Mouse (Mus musculus) C2C12 (cell line): ENCODE results near the gene Map9. TPM values are rescaled to one million over a fixed set of nuclear protein-coding genes. Genes with fewer than 3 reads are reported as not detected.

Experiments used
- H3K27me3 ChIP-seq: one replicate; pipeline ENCODE4 v1.6.1; 2011; ENCODE audit not compliant: control insufficient read depth, insufficient read depth, insufficient read length
- H3K36me3 ChIP-seq: one replicate; pipeline ENCODE4 v1.6.1; 2011; ENCODE audit not compliant: control insufficient read depth, insufficient read depth
- H3K4me3 ChIP-seq: one replicate; pipeline ENCODE4 v1.5.1; 2011; ENCODE audit warnings: mild to moderate bottlenecking, control low read depth; ENCODE audit not compliant: poor library complexity, insufficient read depth, severe bottlenecking
- H3K79me2 ChIP-seq: one replicate; pipeline ENCODE4 v1.6.1; 2011; ENCODE audit not compliant: control insufficient read depth, insufficient read depth
- H3K79me3 ChIP-seq: one replicate; pipeline ENCODE4 v1.6.1; 2011; ENCODE audit warnings: low read depth, control low read depth
- H3ac ChIP-seq: one replicate; pipeline ENCODE3; 2011; ENCODE audit warnings: low read depth; ENCODE audit not compliant: control insufficient read depth, insufficient read length
- CEBPB ChIP-seq: IDR thresholded peaks from one replicate; pipeline ENCODE4 v1.6.1; 2011; ENCODE audit warnings: low read depth, mild to moderate bottlenecking, control low read depth, moderate library complexity
- CTCF ChIP-seq: IDR thresholded peaks from one replicate; pipeline ENCODE4 v1.5.1; 2011; ENCODE audit not compliant: control insufficient read depth, insufficient read depth, insufficient read length
- FOSL1 ChIP-seq: IDR thresholded peaks from one replicate; pipeline ENCODE4 v1.8.0; 2011; ENCODE audit warnings: mild to moderate bottlenecking, low read length; ENCODE audit not compliant: poor library complexity, insufficient read depth, severe bottlenecking
- MAX ChIP-seq: IDR thresholded peaks from one replicate; pipeline ENCODE4 v1.6.1; 2011; ENCODE audit warnings: mild to moderate bottlenecking, control low read depth
- MYOD1 ChIP-seq: IDR thresholded peaks from one replicate; pipeline ENCODE4 v1.6.1; 2011; ENCODE audit warnings: low read depth; ENCODE audit not compliant: control insufficient read depth, insufficient read length
- MYOG ChIP-seq: IDR thresholded peaks from one replicate; pipeline ENCODE4 v1.6.1; 2011; ENCODE audit not compliant: control insufficient read depth, insufficient read length; ENCODE audit errors: extremely low read depth
- USF1 ChIP-seq: IDR thresholded peaks from one replicate; pipeline ENCODE4 v1.6.1; 2011; ENCODE audit warnings: low read depth, mild to moderate bottlenecking, control low read depth, moderate library complexity
- polyA plus RNA-seq: library from polyadenylated mRNA; unstranded; fragments of >200 nt; fragmentation: generic; extraction: Trizol; gene quantifications from one replicate; pipeline ENCODE4 v1.2.1, GENCODE M21; 2012; ENCODE audit warnings: missing spikeins

Map9 gene
- polyA plus RNA-seq, 1 experiment: 0.56 TPM

GRCm38 (mm10) chr3:82405830-82406229, 48.0 kb downstream of the Map9 start:
- H3K36me3 ChIP-seq: no peaks in the 10 kb centered on the region
- no peak for TF ChIP-seq MAX
- no peak for TF ChIP-seq CTCF
- TF ChIP-seq MYOG: no peak
- TF ChIP-seq MYOD1: no peak
- TF ChIP-seq FOSL1: no peak
- no peak for TF ChIP-seq CEBPB
- no peak for TF ChIP-seq USF1
- H3ac ChIP-seq: no peak overlapping the region
- no peaks in the 10 kb centered on the region for H3K27me3 ChIP-seq
- H3K79me2 ChIP-seq: no peaks in the 10 kb centered on the region
- no peak overlapping the region for H3K4me3 ChIP-seq
- H3K79me3 ChIP-seq: no peaks in the 10 kb centered on the region

- no peaks in the 10 kb centered on the region for H3K79me3 ChIP-seq
- H3K79me2 ChIP-seq: no peaks in the 10 kb centered on the region
- TF ChIP-seq MYOD1 (no peak), MAX (no peak), USF1 (no peak), CTCF (no peak), CEBPB (no peak), FOSL1 (no peak), MYOG (no peak)
- no peaks in the 10 kb centered on the region for H3K27me3 ChIP-seq
- no peak overlapping the region for H3K4me3 ChIP-seq
- no peak overlapping the region for H3ac ChIP-seq
- H3K36me3 ChIP-seq: no peaks in the 10 kb centered on the region
These were observed 48.5 kb downstream of the Map9 start for GRCm38 (mm10) chr3:82406336-82406735.

- H3K36me3 ChIP-seq: no peaks in the 10 kb centered on the region
- H3ac ChIP-seq: no peak overlapping the region
- no peaks in the 10 kb centered on the region for H3K79me2 ChIP-seq
- H3K4me3 ChIP-seq: no peak overlapping the region
- no peak for TF ChIP-seq MAX
- TF ChIP-seq USF1: no peak
- no peak for TF ChIP-seq MYOG
- no peak for TF ChIP-seq MYOD1
- no peak for TF ChIP-seq CEBPB
- no peak for TF ChIP-seq CTCF
- TF ChIP-seq FOSL1: no peak
- H3K27me3 ChIP-seq: no peaks in the 10 kb centered on the region
- H3K79me3 ChIP-seq: no peaks in the 10 kb centered on the region
These were observed 49.6 kb downstream of the Map9 start for GRCm38 (mm10) chr3:82407432-82407831.

- Histone ChIP-seq H3K4me3 (no peak overlapping the region), H3K79me3 (no peaks in the 10 kb centered on the region), H3K36me3 (no peaks in the 10 kb centered on the region), H3ac (no peak overlapping the region), H3K79me2 (no peaks in the 10 kb centered on the region), H3K27me3 (no peaks in the 10 kb centered on the region)
- TF ChIP-seq FOSL1 (no peak), MAX (no peak), MYOG (no peak), CTCF (no peak), MYOD1 (no peak), USF1 (no peak)
These were observed 54.6 kb downstream of the Map9 start for GRCm38 (mm10) chr3:82412397-82412796.

- Histone ChIP-seq H3ac (no peak overlapping the region), H3K79me2 (no peaks in the 10 kb centered on the region), H3K27me3 (no peaks in the 10 kb centered on the region), H3K79me3 (no peaks in the 10 kb centered on the region), H3K36me3 (no peaks in the 10 kb centered on the region), H3K4me3 (no peak overlapping the region)
- TF ChIP-seq CTCF (no peak), MYOG (no peak), MYOD1 (no peak), MAX (no peak), USF1 (no peak), FOSL1 (no peak), CEBPB (no peak)
These were observed 60.1 kb downstream of the Map9 start for GRCm38 (mm10) chr3:82417958-82418357.

- H3K79me3 ChIP-seq: no peaks in the 10 kb centered on the region
- TF ChIP-seq CTCF (no peak), FOSL1 (no peak), CEBPB (no peak), MAX (no peak), MYOD1 (no peak), MYOG (no peak), USF1 (no peak)
- no peak overlapping the region for H3ac ChIP-seq
- no peaks in the 10 kb centered on the region for H3K27me3 ChIP-seq
- H3K79me2 ChIP-seq: no peaks in the 10 kb centered on the region
- no peak overlapping the region for H3K4me3 ChIP-seq
- no peaks in the 10 kb centered on the region for H3K36me3 ChIP-seq
These were observed 77.5 kb downstream of the Map9 start for GRCm38 (mm10) chr3:82435351-82435750.
